In genomic region chr17:26123267-26123684, GRCm38 (mm10) we compare ENCODE assay signal across 8 mouse cellular contexts. TPM values are rescaled to one million over a fixed set of nuclear protein-coding genes. Genes with fewer than 3 reads are reported as not detected.
DNase-seq lines count a peak whose midpoint lies in the region; ATAC-seq and TF ChIP-seq lines count a peak whose summit lies in the region.

Gene Mrpl28 (plus strand): TSS chr17:26123500.

- peaks cover 68% of the 10 kb centered on the region for H3K4me1 ChIP-seq in E14TG2a.4 (replicated peaks; ENCODE audit: low read depth, low read length)
- peaks cover 16% of the 10 kb centered on the region for H3K4me1 ChIP-seq in forebrain, embryonic 12.5 days
- H3K4me1 ChIP-seq in heart, postnatal 0 days (ENCODE audit: control insufficient read depth, insufficient read depth), result peaks cover 9% of the 10 kb centered on the region
- peaks cover 12% of the 10 kb centered on the region for H3K4me1 ChIP-seq in liver, embryonic 16.5 days (ENCODE audit: control insufficient read depth, low read depth, low read length)
- peaks cover 21% of the 10 kb centered on the region for H3K4me1 ChIP-seq in neural tube, embryonic 13.5 days (replicated peaks)
- peaks cover 5% of the 10 kb centered on the region; the same call in 1 of the 2 replicates for H3K4me1 ChIP-seq in testis, adult 2 months (ENCODE audit: control insufficient read depth, insufficient read depth, low read length)

- no peaks in the 10 kb centered on the region for H3K9me3 ChIP-seq in E14TG2a.4 (ENCODE audit: low read length)
- H3K9me3 ChIP-seq in forebrain, embryonic 12.5 days, result no peaks in the 10 kb centered on the region
- H3K9me3 ChIP-seq in heart, postnatal 0 days (replicated peaks; ENCODE audit: control insufficient read depth, low read length), result no peaks in the 10 kb centered on the region
- no peaks in the 10 kb centered on the region for H3K9me3 ChIP-seq in liver, embryonic 16.5 days (replicated peaks; ENCODE audit: control insufficient read depth, low read length)
- H3K9me3 ChIP-seq in neural tube, embryonic 13.5 days, result no peaks in the 10 kb centered on the region

- H3K36me3 ChIP-seq in E14TG2a.4 (ENCODE audit: insufficient read depth, low read length), result peaks cover 85% of the 10 kb centered on the region
- H3K36me3 ChIP-seq in forebrain, embryonic 12.5 days (replicated peaks), result peaks cover 32% of the 10 kb centered on the region
- peaks cover 31% of the 10 kb centered on the region for H3K36me3 ChIP-seq in heart, postnatal 0 days (replicated peaks; ENCODE audit: control insufficient read depth, insufficient read depth, low read length)
- H3K36me3 ChIP-seq in liver, embryonic 16.5 days (ENCODE audit: control insufficient read depth, insufficient read depth), result peaks cover 5% of the 10 kb centered on the region
- peaks cover 30% of the 10 kb centered on the region for H3K36me3 ChIP-seq in neural tube, embryonic 13.5 days
- H3K36me3 ChIP-seq in testis, adult 2 months (ENCODE audit: control insufficient read depth, insufficient read depth, low read length), result no peaks in the 10 kb centered on the region

- TF ChIP-seq EP300 in heart, postnatal 0 days (IDR thresholded peaks at IDR 0.05; ENCODE audit: low read depth), result no peak

- no peak for TF ChIP-seq CTCF in E14TG2a.4 (conservative IDR thresholded peaks at IDR 0.05; ENCODE audit: low read length)
- TF ChIP-seq CTCF in heart, postnatal 0 days (IDR thresholded peaks at IDR 0.05; ENCODE audit: low read depth), result no peak
- TF ChIP-seq CTCF in testis, adult 2 months (IDR thresholded peaks at IDR 0.05; ENCODE audit: control insufficient read depth, insufficient read depth, insufficient replicate concordance, low read depth, low read length), result no peak

- no peaks in the 10 kb centered on the region for H3K27me3 ChIP-seq in E14TG2a.4 (ENCODE audit: insufficient read depth, low read length)
- H3K27me3 ChIP-seq in forebrain, embryonic 12.5 days, result peaks cover 14% of the 10 kb centered on the region
- H3K27me3 ChIP-seq in heart, postnatal 0 days (ENCODE audit: control insufficient read depth, insufficient read depth, low read length), result peaks cover 11% of the 10 kb centered on the region
- H3K27me3 ChIP-seq in liver, embryonic 16.5 days (ENCODE audit: control insufficient read depth, insufficient read depth, low read depth, low read length), result no peaks in the 10 kb centered on the region
- peaks cover 16% of the 10 kb centered on the region; the same call in 1 of the 2 replicates for H3K27me3 ChIP-seq in neural tube, embryonic 13.5 days
- H3K27me3 ChIP-seq in testis, adult 2 months (ENCODE audit: control insufficient read depth, insufficient read depth, low read length), result no peaks in the 10 kb centered on the region

- WGBS in forebrain, embryonic 12.5 days, result under 1% methylated on average over 32 of the region's 32 CpGs
- under 1% methylated on average over 32 of the region's 32 CpGs for WGBS in heart, postnatal 0 days
- under 1% methylated on average over 32 of the region's 32 CpGs for WGBS in liver, embryonic 16.5 days (ENCODE audit: insufficient replicate concordance)
- WGBS in neural tube, embryonic 13.5 days, result under 1% methylated on average over 32 of the region's 32 CpGs

- peak; percentile 93 for DNase-seq in c-Kit-positive CD71-positive TER-119-positive erythroid progenitor cells, embryonic 14.5 days (ENCODE audit: low spot score)
- peak; percentile 93 for DNase-seq in heart, postnatal 0 days (ENCODE audit: low spot score)
- DNase-seq in kidney, postnatal 4 days, result peak; percentile 98 to 99

- peak within 1 kb of the TSS; percentile 85 for H3K9ac ChIP-seq in forebrain, embryonic 12.5 days
- H3K9ac ChIP-seq in heart, postnatal 0 days (replicated peaks; ENCODE audit: low read depth, low read length), result peak within 1 kb of the TSS; percentile 69
- peak within 1 kb of the TSS; percentile 79 for H3K9ac ChIP-seq in liver, embryonic 16.5 days (ENCODE audit: low read depth, low read length)
- H3K9ac ChIP-seq in neural tube, embryonic 13.5 days, result peak within 1 kb of the TSS; percentile 81

- peak; percentile 90 for TF ChIP-seq POLR2A in testis, adult 2 months (IDR thresholded peaks at IDR 0.05; ENCODE audit: control insufficient read depth, low read depth, low read length)

- peak within 1 kb of the TSS; percentile 100 for H3K4me3 ChIP-seq in E14TG2a.4 (replicated peaks; ENCODE audit: low read length)
- peak within 1 kb of the TSS; percentile 86 for H3K4me3 ChIP-seq in forebrain, embryonic 12.5 days (replicated peaks)
- H3K4me3 ChIP-seq in heart, postnatal 0 days (ENCODE audit: low read depth, low read length), result peak within 1 kb of the TSS; percentile 78
- H3K4me3 ChIP-seq in liver, embryonic 16.5 days (ENCODE audit: low read depth, low read length), result peak within 1 kb of the TSS; percentile 89
- H3K4me3 ChIP-seq in neural tube, embryonic 13.5 days, result peak within 1 kb of the TSS; percentile 68
- peak within 1 kb of the TSS; percentile 85 for H3K4me3 ChIP-seq in testis, adult 2 months (ENCODE audit: control insufficient read depth, low read depth, low read length)

- ATAC-seq in forebrain, embryonic 12.5 days (ENCODE audit: low FRiP score), result peak; percentile 95
- ATAC-seq in heart, postnatal 0 days (ENCODE audit: insufficient read depth, low read depth), result peak; percentile 90
- ATAC-seq in liver, embryonic 16.5 days (ENCODE audit: low read depth), result peak; percentile 88
- ATAC-seq in neural tube, embryonic 13.5 days (ENCODE audit: low read depth), result peak; percentile 91

- peak within 1 kb of the TSS; percentile 78 for H3K4me2 ChIP-seq in forebrain, embryonic 12.5 days
- peak within 1 kb of the TSS; percentile 80 for H3K4me2 ChIP-seq in heart, postnatal 0 days (ENCODE audit: low read depth, low read length)
- peak within 1 kb of the TSS; percentile 83 for H3K4me2 ChIP-seq in liver, embryonic 16.5 days (ENCODE audit: low read depth, low read length)
- peak within 1 kb of the TSS; percentile 92 for H3K4me2 ChIP-seq in neural tube, embryonic 13.5 days

- H3K27ac ChIP-seq in forebrain, embryonic 12.5 days, result no peak within 1 kb of the TSS
- H3K27ac ChIP-seq in heart, postnatal 0 days (ENCODE audit: low read depth), result no peak within 1 kb of the TSS
- peak within 1 kb of the TSS; percentile 55 for H3K27ac ChIP-seq in liver, embryonic 16.5 days (ENCODE audit: low read length)
- H3K27ac ChIP-seq in neural tube, embryonic 13.5 days (replicated peaks), result 0 out of 2 replicates have a peak within 1 kb of the TSS, but pooled peaks have one; percentile 40
- H3K27ac ChIP-seq in testis, adult 2 months (ENCODE audit: control insufficient read depth, insufficient read depth, low read depth, low read length), result peak within 1 kb of the TSS; percentile 15; the same call in 1 of the 2 replicates

RNA-seq across cellular contexts. Expression of gene Mrpl28, which starts in this region (rescaled TPM):
- polyA plus RNA-seq in forebrain, embryonic 12.5 days (2016; fragmentation: Nextera tagmentation; extraction: Ambion mirVana), result 208 and 218 TPM in 2 replicates
- total RNA-seq in heart, postnatal 0 days (2014; rRNA removed; ENCODE audit: low replicate concordance), result 213 and 275 TPM in 2 replicates
- polyA plus RNA-seq in heart, postnatal 0 days (2015; fragmentation: Nextera tagmentation; extraction: Ambion mirVana), result 222 and 226 TPM in 2 replicates
- polyA plus RNA-seq in liver, embryonic 16.5 days (2015; fragmentation: Nextera tagmentation; extraction: Ambion mirVana), result 106 and 117 TPM in 2 replicates
- 171 and 174 TPM in 2 replicates for polyA plus RNA-seq in neural tube, embryonic 13.5 days (2015; fragmentation: Nextera tagmentation; extraction: Ambion mirVana)
- polyA plus RNA-seq in testis, adult 2 months (2012; rRNA removed), result 30.4 and 36.5 TPM in 2 replicates

Comparison
In these comparisons a context has a peak if more than half of its experiments do, and no peak if none do; other contexts are left out.
1. H3K27ac ChIP-seq: peak in liver, embryonic 16.5 days (single experiment), neural tube, embryonic 13.5 days (single experiment) and testis, adult 2 months (single experiment); none in forebrain, embryonic 12.5 days (single experiment) and heart, postnatal 0 days (single experiment).
2. Peak in every context shown above with its lines, with median percentiles within 50 percentile points of each other: H3K4me3 ChIP-seq, DNase-seq, ATAC-seq, H3K4me2 ChIP-seq and H3K9ac ChIP-seq.